Mouse (Mus musculus) cerebellum, adult 18-20 months (tissue): Measurements from ENCODE around the gene Tspo2.

Source experiments
- DNase-seq, 2 experiments: peaks; one replicate each; pipeline ENCODE4 v3.0.0; 2021

Tspo2 gene

GRCm38 (mm10) chr17:48416425-48417195, 34.7 kb downstream of the Tspo2 start:
- peak; percentile 58 to 63 for DNase-seq

- DNase-seq, result peak; percentile 69 to 73
Observed at GRCm38 (mm10) chr17:48416011-48416410, 35.3 kb downstream of the Tspo2 start.

GRCm38 (mm10) chr17:48411241-48411640, 40.1 kb downstream of the Tspo2 start:
- DNase-seq, result no peak

GRCm38 (mm10) chr17:48410299-48410785, 41.0 kb downstream of the Tspo2 start:
- DNase-seq, result no peak

- peak; percentile 100 for DNase-seq
Observed at GRCm38 (mm10) chr17:48409380-48410298, 41.7 kb downstream of the Tspo2 start, which contains the start of the genes Nfya and Oard1. TSS of gene Nfya (minus strand) at chr17:48409906. TSS of gene Oard1 (plus strand) at chr17:48410014.

- DNase-seq, result peak; percentile 78 to 82
Observed at GRCm38 (mm10) chr17:48408526-48409291, 42.6 kb downstream of the Tspo2 start.

- peak in 1 of 2 experiments; percentile 29 for DNase-seq
Observed at GRCm38 (mm10) chr17:48407910-48408525, 43.3 kb downstream of the Tspo2 start.

- peak; percentile 28 to 39 for DNase-seq
Observed at GRCm38 (mm10) chr17:48407154-48407553, 44.2 kb downstream of the Tspo2 start.

GRCm38 (mm10) chr17:48404706-48405105, 46.6 kb downstream of the Tspo2 start:
- DNase-seq, result no peak

- no peak for DNase-seq
Observed at GRCm38 (mm10) chr17:48403848-48404247, 47.5 kb downstream of the Tspo2 start.

- no peak for DNase-seq
Observed at GRCm38 (mm10) chr17:48402751-48403150, 48.6 kb downstream of the Tspo2 start.

- no peak for DNase-seq
Observed at GRCm38 (mm10) chr17:48401710-48402109, 49.6 kb downstream of the Tspo2 start.
